Mouse (Mus musculus) right cerebral cortex, adult 2 months (tissue): ENCODE data around the gene Megf8.

Source experiments
- DNase-seq, 2 experiments: peaks; one replicate each; pipeline ENCODE4 v3.0.0; 2021 to 2022; ENCODE audit warnings: low spot score in 2 of 2

The Megf8 gene

DNA sequence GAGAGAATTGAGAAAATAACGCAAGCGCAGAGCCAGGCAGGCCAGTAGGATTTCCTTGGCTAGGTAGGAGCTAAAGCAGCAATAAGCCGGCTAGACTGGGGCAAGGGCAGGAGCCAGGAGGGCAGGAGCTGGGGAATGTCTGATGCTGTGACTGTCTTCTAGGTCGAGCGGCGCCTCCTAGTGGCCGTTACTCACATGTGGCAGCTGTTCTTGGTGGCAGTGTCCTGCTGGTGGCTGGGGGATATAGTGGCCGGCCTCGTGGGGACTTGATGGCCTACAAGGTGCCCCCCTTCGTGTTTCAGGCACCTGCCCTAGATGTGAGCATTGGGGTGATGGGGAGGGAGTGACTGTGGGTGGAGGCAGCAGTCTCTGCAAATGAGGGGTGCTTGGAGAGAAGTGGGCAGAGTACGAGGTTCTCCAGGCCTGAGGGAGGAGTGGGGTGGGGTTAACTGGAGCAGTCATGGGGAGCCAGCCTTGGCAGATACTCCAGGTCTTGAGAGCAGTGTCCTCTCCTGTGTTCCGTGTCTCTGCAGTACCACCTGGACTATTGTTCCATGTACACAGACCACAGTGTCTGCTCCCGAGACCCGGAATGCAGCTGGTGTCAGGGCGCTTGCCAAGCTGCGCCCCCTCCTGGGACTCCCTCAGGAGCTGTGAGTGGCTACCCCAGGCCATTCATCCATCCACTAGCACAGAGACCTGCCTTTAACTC is 16.8 kb downstream of the Megf8 start:
- peak; percentile 56 to 64 for DNase-seq

DNA sequence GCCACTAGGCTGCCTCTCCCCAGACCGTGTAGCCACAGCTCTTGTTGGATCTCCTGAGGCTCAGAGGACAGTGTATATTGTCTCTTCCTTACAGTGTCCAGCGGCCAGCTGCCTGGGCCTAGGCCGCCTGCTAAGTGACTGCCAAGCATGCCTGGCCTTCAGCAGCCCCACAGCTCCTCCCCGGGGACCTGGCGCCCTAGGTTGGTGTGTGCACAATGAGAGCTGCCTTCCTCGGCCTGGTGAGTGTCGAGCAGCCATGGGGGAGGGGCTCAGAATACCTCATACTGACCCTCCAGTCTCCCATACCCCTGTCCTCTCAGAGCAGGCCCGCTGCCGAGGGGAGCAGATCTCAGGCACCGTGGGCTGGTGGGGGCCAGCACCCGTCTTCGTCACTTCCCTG is 17.5 kb downstream of the Megf8 start:
- DNase-seq, result no peak

DNA sequence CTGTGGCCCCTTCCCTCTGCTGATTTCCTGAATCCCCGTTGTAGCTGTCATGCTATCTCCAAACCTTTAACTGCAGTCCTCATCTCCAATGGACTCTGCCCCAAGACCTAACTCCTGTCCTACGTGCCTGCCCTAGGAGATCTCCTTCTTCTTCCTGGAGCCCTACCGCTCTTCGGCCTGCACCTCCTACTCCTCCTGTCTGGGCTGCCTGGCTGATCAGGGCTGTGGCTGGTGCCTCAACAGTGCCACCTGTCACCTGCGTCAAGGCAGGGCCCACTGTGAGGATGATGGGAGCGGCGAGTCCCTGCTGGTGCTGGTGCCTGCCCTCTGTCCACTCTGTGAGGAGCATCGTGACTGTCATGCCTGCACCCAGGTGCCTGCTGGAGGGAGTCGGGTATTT is 22.4 kb downstream of the Megf8 start:
- DNase-seq, result no peak

DNA sequence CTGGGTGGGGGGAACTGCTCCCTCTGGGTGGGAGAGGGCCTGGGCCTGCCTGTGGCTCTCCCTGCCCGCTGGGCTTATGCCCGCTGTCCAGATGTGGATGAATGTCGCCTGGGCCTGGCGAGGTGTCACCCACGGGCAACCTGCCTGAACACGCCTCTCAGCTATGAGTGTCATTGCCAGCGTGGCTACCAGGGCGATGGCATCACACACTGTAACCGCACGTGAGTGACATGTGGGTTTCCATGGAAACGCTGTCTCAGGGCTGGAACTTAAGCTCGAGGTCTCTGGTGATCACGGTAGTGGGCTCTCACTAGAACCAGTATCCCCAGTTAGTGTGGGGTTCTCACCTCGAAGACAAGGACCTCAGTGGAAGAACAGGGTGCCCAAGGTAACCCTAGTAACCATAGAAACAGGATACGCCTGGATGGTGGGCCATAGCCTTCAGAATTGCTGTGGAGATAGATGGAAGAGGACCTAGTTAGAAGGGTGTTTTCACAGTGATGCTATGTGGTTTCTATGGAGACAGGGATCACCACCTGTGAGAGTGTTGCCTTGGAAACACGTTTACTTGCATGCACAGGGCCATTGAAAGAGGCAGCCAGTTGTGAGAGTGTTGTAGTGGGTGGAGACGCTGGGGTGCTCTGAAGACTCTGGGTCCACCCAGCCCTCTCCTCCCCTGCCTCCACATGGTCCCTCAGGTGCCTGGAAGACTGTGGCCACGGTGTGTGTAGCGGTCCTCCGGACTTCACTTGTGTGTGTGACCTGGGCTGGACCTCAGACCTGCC is 24.2 kb downstream of the Megf8 start:
- DNase-seq, result peak; percentile 60 to 62

DNA sequence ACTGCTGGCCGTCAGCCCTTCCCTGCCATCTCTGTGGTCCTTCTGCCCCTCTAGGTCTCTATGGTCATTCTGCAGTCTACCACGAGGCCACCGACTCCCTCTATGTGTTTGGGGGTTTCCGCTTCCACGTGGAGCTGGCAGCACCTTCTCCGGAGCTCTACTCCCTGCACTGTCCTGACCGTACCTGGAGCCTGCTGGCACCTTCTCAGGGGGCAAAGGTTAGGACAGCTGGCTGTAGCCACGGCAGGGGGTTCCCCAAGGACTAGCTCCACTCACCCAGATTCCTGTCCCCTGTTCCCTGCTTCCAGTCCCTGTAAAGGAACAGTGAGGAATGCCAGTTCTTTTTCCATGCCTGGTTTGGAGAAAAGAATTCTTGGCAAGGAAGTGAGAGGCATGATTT is 31.9 kb downstream of the Megf8 start:
- DNase-seq, result no peak

DNA sequence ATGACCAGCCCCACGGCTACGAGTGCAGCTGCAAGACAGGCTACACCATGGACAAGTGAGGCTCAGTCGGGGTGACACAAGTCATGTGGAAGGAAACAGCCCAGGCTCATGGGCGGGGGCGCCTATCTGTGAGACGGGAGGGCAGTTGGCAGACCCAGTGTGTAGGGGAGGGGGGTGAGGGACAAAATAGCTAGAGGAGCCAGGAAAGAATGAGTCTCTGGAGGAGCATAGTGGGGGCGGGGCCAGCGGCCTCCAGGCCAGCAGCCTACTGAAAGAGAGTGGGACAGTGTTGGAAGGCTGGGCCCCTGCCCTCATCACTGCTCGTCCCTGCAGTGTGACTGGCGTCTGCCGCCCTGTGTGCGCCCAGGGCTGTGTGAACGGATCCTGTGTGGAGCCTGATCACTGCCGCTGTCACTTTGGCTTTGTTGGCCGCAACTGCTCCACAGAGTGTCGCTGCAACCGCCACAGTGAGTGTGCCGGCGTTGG is 41.8 kb downstream of the Megf8 start:
- no peak for DNase-seq

DNA sequence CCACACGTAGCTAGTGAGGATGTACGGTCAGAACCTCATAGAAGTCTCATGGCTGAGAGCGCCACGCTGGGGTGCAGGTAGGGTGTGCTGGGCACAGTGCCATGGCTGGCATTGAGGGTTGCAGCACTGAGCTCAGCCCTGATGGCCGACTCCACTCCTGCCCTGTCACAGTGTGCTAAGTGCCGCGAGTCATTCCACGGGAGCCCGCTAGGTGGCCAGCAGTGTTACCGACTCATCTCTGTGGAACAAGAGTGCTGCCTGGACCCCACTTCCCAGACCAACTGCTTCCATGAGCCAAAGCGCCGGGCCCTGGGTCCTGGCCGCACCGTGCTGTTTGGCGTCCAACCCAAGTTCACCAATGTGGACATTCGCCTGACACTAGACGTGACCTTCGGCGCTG is 46.2 kb downstream of the Megf8 start:
- no peak for DNase-seq

DNA sequence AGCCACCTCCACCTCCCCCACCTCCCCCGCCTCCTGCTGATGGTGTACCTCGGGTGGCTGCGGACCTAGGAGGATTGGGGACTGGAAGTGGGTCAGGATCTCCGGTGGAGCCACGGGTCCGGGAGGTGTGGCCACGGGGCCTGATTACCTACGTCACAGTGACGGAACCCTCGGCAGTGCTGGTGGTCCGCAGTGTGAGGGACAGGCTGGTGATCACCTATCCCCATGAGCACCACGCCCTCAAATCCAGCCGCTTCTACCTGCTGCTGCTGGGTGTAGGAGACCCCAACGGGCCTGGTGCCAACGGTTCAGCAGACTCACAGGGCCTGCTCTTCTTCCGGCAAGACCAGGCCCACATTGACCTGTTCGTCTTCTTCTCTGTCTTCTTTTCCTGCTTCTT is 46.7 kb downstream of the Megf8 start:
- no peak for DNase-seq

DNA sequence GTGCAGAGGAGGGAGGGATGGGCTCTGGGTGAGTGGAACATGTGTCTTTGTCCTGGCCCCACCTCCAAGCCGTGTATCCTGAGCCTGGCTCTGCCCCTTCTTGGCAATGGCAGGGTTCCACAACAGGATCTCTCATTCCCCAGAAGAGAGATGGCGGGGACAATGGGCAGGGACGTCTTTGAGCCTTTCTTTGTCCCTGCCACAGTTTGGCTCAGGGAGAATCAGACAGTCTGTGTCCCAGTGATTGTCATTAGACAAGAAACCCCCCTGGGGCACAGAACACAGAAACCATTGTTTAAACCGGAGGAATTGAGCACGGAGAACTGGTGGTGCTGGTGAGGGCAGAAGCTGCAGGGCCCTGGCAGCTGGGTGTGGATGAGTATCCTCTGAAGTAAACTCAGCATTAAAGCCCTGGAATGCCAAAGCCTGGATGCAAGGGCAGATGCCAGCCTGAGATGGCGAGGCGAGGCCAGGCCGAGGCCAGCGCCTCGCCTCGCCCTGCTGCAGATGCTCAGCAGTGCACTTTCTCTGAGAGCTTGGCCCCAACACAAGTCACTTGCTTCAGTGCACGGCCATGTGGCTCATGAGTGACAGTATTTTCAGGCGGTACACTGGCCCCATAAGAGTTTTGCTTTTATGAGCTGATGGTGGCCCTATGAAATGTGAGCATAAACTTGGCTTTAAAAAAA is 49.1 kb downstream of the Megf8 start:
- DNase-seq, result no peak

DNA sequence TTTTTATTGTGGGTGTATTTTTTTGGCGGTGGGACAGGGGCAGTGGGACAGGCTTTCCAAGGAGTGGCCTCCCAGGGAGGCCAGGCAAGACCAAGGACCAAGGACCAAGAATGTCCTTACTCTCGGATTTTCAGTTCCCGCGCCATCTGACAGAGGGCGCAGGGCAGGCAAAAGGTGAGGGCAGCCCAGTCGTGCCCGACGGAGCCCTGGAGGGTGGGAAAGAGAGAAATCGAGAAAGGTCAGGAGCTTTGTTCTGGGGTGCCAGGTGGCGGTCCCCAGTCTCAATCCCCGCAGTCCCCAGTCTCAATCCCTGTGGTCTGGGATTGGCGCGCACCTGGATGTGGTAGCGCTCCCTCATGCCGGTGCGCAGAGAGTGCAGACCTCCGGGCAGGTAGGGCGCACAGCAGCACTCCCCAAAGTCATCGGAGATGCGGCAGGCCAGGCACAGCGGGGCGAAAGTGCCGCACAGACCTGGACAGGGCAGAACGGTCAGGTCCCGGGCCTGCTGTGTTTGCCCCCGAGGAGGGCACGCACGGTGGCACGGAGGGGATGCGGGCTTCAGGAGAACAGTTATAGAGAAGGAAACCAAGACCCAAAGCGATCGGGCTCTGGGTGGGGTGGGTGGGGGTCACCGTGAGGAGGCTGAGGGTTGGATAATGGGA is 50.8 kb downstream of the Megf8 start:
- no peak for DNase-seq

DNA sequence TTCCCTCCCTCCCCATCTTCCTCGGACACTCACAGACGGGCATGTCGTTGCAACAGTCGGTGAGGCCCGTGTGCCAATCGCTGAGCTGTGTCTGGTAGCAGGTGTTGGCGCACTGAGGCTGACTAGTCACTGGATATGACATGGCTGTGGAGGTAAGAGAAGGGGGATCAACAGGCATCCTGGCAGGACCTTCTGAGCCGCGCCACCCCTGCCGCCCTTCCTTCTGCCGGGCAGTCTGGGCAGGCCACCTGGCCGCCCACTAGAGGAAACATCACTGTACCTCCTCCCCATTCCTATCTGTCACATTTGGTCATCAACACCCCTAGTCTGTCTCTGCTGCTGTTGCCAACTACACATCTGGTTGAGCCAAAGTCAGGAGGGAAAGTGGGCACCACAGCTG is 51.4 kb downstream of the Megf8 start:
- DNase-seq, result no peak

DNA sequence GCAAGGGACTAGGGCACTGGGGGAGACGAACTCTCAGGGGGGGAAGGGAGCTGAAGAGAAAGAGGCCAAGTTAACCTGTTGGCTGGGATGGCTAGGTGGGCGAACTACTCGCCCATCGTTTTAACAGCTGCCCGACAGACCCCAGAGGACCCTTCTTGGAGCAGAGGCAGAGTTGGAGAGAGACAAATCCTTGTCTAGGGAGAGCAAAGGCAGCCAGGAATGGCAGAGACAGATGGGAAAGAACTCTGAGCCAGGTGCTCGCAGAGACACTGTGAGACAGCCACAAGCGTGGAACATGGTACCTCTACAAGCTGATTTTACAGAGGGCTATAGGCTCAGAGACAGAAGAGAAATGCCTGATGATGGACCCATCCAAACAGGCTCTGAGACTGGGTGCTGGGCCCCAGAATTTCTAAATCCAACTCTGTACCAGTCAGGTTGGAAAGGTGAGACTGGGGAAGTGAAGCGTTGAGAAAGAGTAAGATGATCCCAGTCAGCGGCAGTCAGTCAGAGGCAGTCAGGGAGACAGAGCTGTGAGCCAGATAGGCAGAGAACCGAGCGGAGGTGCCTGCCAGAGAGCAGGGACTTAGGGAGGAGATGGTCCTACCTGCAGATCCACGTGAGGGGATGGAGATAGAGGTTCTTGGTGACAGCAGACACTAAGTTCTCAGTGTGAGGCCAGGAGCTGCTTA is 52.2 kb downstream of the Megf8 start, which contains the start of gene Cnfn:
TSS of gene Cnfn (minus strand) at position 667 of the 692 bp plus-strand sequence.
- DNase-seq, result no peak

DNA sequence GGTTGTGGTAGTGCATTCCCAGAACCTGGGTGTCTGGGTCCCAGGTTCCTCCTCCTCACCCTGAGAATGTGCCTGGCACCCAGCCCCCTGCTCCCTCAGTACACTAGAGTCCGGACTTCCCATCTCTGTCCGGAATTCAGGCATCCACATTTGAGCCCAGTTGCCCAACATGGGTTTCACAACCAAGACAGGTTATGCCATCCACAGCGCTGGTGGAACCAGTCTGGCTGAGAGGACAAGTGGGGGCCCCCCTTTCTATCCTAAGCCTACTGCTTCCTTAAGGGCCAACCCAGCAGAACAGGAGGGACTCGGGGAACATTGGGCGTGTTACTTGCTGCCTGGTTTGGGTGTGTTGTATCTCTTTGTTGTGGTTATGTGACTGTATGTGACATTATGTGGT is 55.5 kb downstream of the Megf8 start:
- no peak for DNase-seq

DNA sequence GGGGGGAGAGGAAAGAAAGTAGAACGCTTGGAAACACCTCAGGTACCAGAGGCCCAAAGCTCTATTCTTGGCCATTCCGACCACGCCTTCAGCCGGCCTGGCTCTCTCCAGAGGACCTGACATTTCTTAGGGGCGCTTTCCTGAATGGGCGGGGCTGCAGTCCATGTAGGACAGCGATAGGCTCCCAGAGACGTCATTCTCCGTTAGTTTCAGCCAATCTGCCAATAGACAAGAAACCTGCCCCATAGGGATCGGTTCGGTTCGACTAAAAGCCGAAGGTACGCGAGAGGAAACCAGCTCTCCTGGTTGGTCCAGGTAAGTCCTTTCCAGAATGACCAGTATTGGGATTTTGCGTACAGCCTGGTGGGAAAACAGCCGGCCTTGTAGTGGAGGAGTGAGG is 59.6 kb downstream of the Megf8 start:
- peak; percentile 96 to 97 for DNase-seq

DNA sequence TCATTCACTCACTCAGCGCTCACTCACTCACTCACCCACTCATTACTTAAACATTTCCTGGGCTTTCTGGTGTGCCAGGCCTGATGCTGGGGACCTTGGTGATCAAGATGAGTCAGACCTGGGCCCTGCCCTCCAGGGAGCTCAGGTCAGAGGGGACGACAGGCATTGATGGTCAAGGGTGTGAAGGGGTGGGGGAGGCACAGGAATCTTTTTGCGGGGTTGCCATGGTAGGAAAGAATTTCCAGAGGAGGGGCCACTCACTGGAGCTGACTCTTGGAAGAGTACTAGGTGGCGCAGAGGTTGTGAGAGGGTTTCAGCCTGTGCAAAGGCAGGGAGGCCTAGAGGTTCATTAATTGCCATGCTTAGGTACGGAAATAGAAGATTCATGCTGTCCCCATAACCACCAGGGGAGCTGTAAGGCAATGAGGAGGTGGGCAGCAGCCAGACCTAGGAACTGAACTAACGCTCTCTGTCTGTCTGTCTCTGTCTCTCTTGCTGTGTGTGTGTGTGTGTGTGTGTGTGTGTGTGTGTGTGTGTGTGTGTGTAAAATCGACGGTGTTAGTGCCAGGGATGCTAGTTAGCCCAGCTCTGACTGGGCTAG is 60.2 kb downstream of the Megf8 start:
- no peak for DNase-seq

DNA sequence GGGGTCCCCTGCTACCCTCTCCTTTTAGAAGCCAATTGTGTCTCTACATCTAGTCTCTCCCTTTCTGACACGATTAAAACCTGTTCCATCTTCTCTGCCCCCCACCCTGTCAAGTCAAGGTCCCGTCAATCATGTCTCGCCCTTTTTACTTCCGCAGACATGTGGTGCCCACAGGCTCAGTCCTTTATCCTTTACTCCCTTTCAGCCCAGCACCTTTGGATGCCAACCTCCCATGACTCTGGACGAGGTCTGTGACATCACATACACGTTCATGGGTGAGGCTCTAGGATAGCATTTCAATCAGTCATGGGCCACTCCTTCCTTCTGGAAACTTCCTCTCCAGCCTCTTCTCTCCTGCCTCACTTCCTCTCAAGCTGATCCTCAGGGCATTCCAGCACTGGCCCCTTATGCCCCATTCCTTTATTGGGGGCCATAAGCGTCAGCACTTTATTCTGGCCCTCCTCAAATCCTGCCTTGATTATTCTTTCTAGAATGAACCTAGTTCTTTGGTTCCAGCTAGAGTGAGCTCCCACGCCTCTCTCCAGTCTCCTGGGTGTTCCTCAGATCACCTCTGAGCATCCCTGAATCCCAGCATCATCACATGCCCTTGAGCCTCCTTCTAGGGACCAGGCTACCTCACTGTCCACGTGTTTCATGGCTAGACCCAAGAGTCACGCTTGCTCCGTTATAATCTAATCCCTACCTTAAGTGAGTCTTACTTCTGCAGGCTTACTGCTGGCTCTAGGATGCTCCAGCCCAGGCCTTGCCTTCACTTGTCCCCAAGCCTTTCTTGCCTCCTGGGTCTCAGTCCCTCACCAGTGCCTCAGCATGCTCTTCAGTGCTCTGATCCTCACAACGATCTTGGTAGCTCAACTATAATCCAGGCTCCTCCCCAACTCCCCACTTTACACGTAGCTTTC is 61.5 kb downstream of the Megf8 start:
- DNase-seq, result no peak

DNA sequence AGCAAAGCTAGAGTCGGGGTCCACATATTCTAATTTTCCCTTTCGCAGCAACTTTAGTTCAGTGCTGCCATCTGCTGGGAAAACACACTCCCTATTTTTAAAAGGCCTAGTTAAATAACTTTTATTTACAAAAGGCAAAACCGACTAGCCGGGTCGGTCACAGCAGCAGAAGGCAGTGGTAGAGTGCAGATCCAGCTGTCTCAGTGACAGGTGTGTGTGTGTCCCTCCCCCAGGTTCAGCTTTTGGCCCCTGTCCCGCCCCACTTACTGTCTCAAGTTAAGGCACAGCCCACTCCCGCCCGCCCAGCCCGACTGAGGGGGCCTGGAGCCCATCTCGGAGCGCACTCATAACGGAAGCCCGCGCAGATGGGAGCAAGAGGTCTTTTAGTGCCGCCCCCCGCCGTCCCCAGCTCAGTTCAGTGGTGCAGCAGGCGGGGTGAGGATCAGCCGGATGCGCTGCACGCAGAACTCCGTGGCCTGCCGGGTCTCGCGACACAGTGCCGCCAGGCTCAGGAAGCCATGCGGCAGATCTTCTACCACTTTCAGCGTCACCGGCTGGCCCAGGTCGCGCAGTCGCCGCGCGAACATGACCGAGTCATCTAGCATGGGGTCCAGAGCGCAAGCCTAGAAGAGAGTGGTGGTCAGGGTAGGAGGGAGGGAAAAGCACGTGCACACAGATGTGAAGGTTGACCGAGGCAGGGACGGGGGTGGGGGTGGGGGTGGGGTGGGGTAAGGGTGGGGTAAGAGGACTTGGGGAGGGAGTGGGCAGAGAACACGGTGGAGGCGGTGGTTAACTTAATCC is 62.8 kb downstream of the Megf8 start:
- DNase-seq, result peak; percentile 54 to 57

DNA sequence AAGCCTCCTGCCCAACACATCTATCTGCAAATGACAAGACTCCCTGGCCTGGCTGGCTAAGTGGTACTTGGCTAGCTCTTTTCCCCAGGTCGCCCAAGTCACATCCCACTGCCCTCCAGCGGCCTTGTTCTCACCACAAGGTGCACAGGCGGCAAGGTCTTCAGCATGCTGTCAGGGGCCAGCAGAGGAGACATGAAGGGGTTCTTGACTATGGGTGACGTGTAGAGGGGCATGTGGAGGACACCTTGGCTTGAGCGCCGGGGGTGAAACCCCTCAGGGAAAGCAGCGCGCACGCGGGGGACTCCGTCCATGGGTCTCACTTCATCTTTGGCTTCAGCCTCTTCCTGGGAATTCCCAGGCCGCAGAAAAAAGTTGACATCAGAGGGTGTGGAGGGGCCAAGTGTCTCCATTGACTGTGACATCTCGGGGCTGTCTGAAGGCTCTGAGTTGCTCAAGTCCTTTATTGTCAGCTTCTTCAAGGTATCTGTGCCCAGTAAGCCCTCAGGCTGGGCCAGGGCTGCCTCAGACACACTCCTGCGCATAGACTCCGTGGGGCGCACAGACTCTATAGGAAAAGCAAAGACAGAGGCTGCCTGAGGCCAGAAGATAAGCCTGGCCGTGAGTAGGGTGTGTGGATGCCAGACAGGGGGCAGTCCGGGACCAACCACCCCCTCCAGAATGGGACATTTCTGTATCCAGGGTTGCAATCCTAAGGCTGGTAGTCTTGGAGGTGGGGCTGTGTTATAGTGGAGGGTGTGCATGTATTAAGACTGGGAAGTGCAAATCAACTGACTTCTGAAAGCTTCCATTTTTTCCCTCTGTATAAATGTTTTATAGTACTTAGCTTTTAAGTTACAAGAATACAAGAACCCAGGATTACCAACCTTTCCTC is 63.7 kb downstream of the Megf8 start:
- no peak for DNase-seq
